Mouse (Mus musculus): ENCODE measurements at regions not wholly inside any gene's neighbourhood (a gene's known extent, or its start where the extent isn't known, plus 50 kb on each side); places are given as distances from the start of the nearest gene placed in this dataset.

GRCm38 (mm10) chr3:118418981-118419380, 142.9 kb upstream of the Dpyd start:
- intact Hi-C loops (cut with DNase I), result no loop called here
- no peak for DNase-seq

GRCm38 (mm10) chr3:118421701-118422100, 140.2 kb upstream of the Dpyd start:
- no peak for DNase-seq
- intact Hi-C loops (cut with DNase I), result loop anchor here (10.0 kb wide), 1 partner anchor 1517 kb away; no protein-coding TSS in a partner anchor

GRCm38 (mm10) chr3:118425748-118426147, 136.2 kb upstream of the Dpyd start:
- DNase-seq, result peak; percentile 75
- intact Hi-C loops (cut with DNase I), result loop anchor here (5.0 to 10.0 kb wide), 2 partner anchors 1521 to 1767 kb away; no protein-coding TSS in a partner anchor

GRCm38 (mm10) chr3:118428523-118428922, 133.4 kb upstream of the Dpyd start:
- intact Hi-C loops (cut with DNase I), result loop anchor here (5.0 to 10.0 kb wide), 2 partner anchors 1524 to 1764 kb away; no protein-coding TSS in a partner anchor
- peak; percentile 73 for DNase-seq

GRCm38 (mm10) chr3:118429825-118430630, 131.9 kb upstream of the Dpyd start:
- peak; percentile 72 for DNase-seq
- intact Hi-C loops (cut with DNase I), result loop anchor here (5.0 to 10.0 kb wide), 5 partner anchors 155 to 1762 kb away; no protein-coding TSS in a partner anchor

- no peak for DNase-seq
- intact Hi-C loops (cut with DNase I), result loop anchor here (5.0 to 10.0 kb wide), 3 partner anchors 156 to 564 kb away; no protein-coding TSS in a partner anchor
These were observed 131.4 kb upstream of the Dpyd start for GRCm38 (mm10) chr3:118430631-118430906.

GRCm38 (mm10) chr3:118431031-118431723, 130.8 kb upstream of the Dpyd start:
- intact Hi-C loops (cut with DNase I), result loop anchor here (5.0 to 10.0 kb wide), 3 partner anchors 156 to 564 kb away; no protein-coding TSS in a partner anchor
- DNase-seq, result peak; percentile 69

GRCm38 (mm10) chr3:118433441-118434021, 128.4 kb upstream of the Dpyd start:
- intact Hi-C loops (cut with DNase I), result loop anchor here (5.0 to 10.0 kb wide), 3 partner anchors 159 to 561 kb away; no protein-coding TSS in a partner anchor
- peak; percentile 31 for DNase-seq

GRCm38 (mm10) chr3:118434311-118434710, 127.6 kb upstream of the Dpyd start:
- no peak for DNase-seq
- intact Hi-C loops (cut with DNase I), result loop anchor here (5.0 to 10.0 kb wide), 3 partner anchors 160 to 560 kb away; no protein-coding TSS in a partner anchor

- no peak for DNase-seq
- intact Hi-C loops (cut with DNase I), result loop anchor here (5.0 to 10.0 kb wide), 3 partner anchors 160 to 560 kb away; no protein-coding TSS in a partner anchor
These were observed 127.1 kb upstream of the Dpyd start for GRCm38 (mm10) chr3:118434847-118435246.

GRCm38 (mm10) chr3:118435248-118435647, 126.7 kb upstream of the Dpyd start:
- intact Hi-C loops (cut with DNase I), result loop anchor here (10.0 kb wide), 2 partner anchors 160 to 560 kb away; no protein-coding TSS in a partner anchor
- DNase-seq, result no peak

GRCm38 (mm10) chr3:118443742-118444332, 118.1 kb upstream of the Dpyd start:
- intact Hi-C loops (cut with DNase I), result no loop called here
- peak; percentile 46 for DNase-seq

GRCm38 (mm10) chr3:118445360-118445759, 116.6 kb upstream of the Dpyd start:
- no peak for DNase-seq
- intact Hi-C loops (cut with DNase I), result no loop called here

GRCm38 (mm10) chr3:118459636-118460035, 102.3 kb upstream of the Dpyd start:
- DNase-seq, result no peak
- intact Hi-C loops (cut with DNase I), result no loop called here

GRCm38 (mm10) chr3:118465611-118466010, 96.3 kb upstream of the Dpyd start:
- no peak for DNase-seq
- intact Hi-C loops (cut with DNase I), result no loop called here

GRCm38 (mm10) chr3:118472215-118472799, 89.6 kb upstream of the Dpyd start:
- DNase-seq, result no peak
- intact Hi-C loops (cut with DNase I), result no loop called here

GRCm38 (mm10) chr3:118478065-118478464, 83.9 kb upstream of the Dpyd start:
- DNase-seq, result no peak
- intact Hi-C loops (cut with DNase I), result no loop called here

GRCm38 (mm10) chr3:118480515-118481248, 81.2 kb upstream of the Dpyd start:
- no peak for DNase-seq
- intact Hi-C loops (cut with DNase I), result no loop called here

GRCm38 (mm10) chr3:118485966-118486365, 76.0 kb upstream of the Dpyd start:
- DNase-seq, result no peak
- intact Hi-C loops (cut with DNase I), result no loop called here

- DNase-seq, result no peak
- intact Hi-C loops (cut with DNase I), result no loop called here
These were observed 74.5 kb upstream of the Dpyd start for GRCm38 (mm10) chr3:118487408-118487807.
